Mouse (Mus musculus): ENCODE data around the gene Gsn. TPM values are rescaled to one million over a fixed set of nuclear protein-coding genes. Genes with fewer than 3 reads are reported as not detected.
A peak's percentile ranks its signal among the peaks of the same experiment; 100 is the strongest.

The Gsn gene
- total and polyA plus RNA-seq, 2 experiments: 16.9 to 22.5 TPM

DNA sequence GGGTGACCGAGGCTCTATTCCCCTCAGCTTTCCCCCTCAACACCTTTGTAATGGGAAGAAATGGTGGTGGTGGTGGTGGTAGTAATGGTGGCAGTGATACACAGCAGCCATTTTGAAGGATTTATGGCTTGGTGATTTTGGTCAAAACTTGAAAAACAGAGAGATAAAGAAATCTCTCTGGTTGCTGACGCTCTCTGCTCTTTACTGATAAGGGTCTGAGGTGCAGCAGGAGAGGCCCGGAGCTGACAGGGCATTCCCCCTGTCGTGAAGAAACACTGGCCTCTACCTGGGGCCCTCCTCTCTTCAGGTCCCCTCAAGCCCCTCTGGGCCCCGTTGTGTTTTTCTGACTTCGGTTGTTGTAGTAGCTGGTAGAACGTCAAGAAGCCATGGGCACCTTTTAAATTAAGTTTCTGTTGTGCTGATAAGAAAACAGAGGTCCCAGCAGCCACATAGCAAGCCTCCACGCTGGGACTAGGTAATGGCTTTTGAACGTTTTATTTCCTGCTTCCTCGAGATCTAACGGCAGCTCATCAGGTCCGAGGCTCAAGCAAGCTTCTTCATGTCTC, 42.8 kb upstream of the Gsn start:
- Histone ChIP-seq H3K9ac (ENCODE audit: low read depth, low read length) (no peak overlapping the region), H3K4me1 (ENCODE audit: control insufficient read depth, insufficient read depth, low read length) (no peaks in the 10 kb centered on the region; the same call in 1 of the 2 replicates), H3K4me3 (ENCODE audit: insufficient read depth, low read depth, low read length) (no peak overlapping the region), H3K27me3 (ENCODE audit: control insufficient read depth, insufficient read depth, low read length) (no peaks in the 10 kb centered on the region), H3K36me3 (ENCODE audit: control insufficient read depth, insufficient read depth, low read length) (no peaks in the 10 kb centered on the region), H3K27ac (replicated peaks; ENCODE audit: insufficient read depth, low read depth, low read length) (no peak overlapping the region), H3K79me2 (ENCODE audit: control insufficient read depth, insufficient read depth, low read length) (no peaks in the 10 kb centered on the region)
- 86% methylated on average over 12 of the region's 12 CpGs for WGBS
- TF ChIP-seq CTCF (IDR thresholded peaks at IDR 0.05; ENCODE audit: low read depth, low read length) (no peak), POLR2A (IDR thresholded peaks at IDR 0.05; ENCODE audit: extremely low read depth, insufficient read depth, low read length) (no peak)
- DNase-seq (ENCODE audit: extremely low read depth, low read depth, low spot score): no peak

- DNase-seq (ENCODE audit: extremely low read depth, low read depth, low spot score): peak; percentile 91
- no peaks in the 10 kb centered on the region for H3K27me3 ChIP-seq (ENCODE audit: control insufficient read depth, insufficient read depth, low read length)
- 3% methylated on average over 12 of the region's 12 CpGs for WGBS
- H3K79me2 ChIP-seq (ENCODE audit: control insufficient read depth, insufficient read depth, low read length): no peaks in the 10 kb centered on the region
- H3K4me3 ChIP-seq (ENCODE audit: insufficient read depth, low read depth, low read length): peak overlapping the region; percentile 70
- TF ChIP-seq POLR2A (IDR thresholded peaks at IDR 0.05; ENCODE audit: extremely low read depth, insufficient read depth, low read length) (no peak), CTCF (IDR thresholded peaks at IDR 0.05; ENCODE audit: low read depth, low read length) (peak; percentile 95)
- H3K4me1 ChIP-seq (ENCODE audit: control insufficient read depth, insufficient read depth, low read length): no peaks in the 10 kb centered on the region; the same call in 1 of the 2 replicates
- peak overlapping the region; percentile 89 for H3K27ac ChIP-seq (replicated peaks; ENCODE audit: insufficient read depth, low read depth, low read length)
- no peaks in the 10 kb centered on the region for H3K36me3 ChIP-seq (ENCODE audit: control insufficient read depth, insufficient read depth, low read length)
- peak overlapping the region; percentile 78 for H3K9ac ChIP-seq (ENCODE audit: low read depth, low read length)
Observed at GRCm38 (mm10) chr2:35214881-35215358, 41.3 kb upstream of the Gsn start.

DNA sequence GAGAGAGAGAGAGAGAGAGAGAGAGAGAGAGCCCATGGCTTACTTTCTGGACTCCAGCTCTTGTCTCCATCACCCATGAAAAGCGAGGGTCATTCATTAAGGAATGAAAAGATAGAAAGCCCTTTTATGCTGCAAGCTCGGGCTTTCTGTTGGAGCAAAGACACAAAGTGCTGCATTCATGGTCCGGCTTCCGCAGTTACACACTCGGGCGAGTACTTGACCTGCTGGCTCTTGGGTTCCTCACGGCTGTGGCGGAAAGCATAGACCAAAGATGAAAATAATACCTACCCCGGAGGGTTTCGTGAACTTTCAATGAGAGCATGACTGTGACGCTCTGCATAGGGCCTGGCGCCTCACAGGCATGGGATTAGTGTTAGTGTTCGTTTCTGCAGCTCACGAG, 40.8 kb upstream of the Gsn start:
- Histone ChIP-seq H3K9ac (ENCODE audit: low read depth, low read length) (no peak overlapping the region), H3K27ac (replicated peaks; ENCODE audit: insufficient read depth, low read depth, low read length) (no peak overlapping the region), H3K36me3 (ENCODE audit: control insufficient read depth, insufficient read depth, low read length) (no peaks in the 10 kb centered on the region), H3K79me2 (ENCODE audit: control insufficient read depth, insufficient read depth, low read length) (no peaks in the 10 kb centered on the region), H3K4me3 (ENCODE audit: insufficient read depth, low read depth, low read length) (no peak overlapping the region), H3K27me3 (ENCODE audit: control insufficient read depth, insufficient read depth, low read length) (no peaks in the 10 kb centered on the region), H3K4me1 (ENCODE audit: control insufficient read depth, insufficient read depth, low read length) (no peaks in the 10 kb centered on the region; the same call in 1 of the 2 replicates)
- no peak for TF ChIP-seq POLR2A (IDR thresholded peaks at IDR 0.05; ENCODE audit: extremely low read depth, insufficient read depth, low read length)
- no peak for TF ChIP-seq CTCF (IDR thresholded peaks at IDR 0.05; ENCODE audit: low read depth, low read length)
- no peak for DNase-seq (ENCODE audit: extremely low read depth, low read depth, low spot score)
- 90% methylated on average over 14 of the region's 14 CpGs for WGBS

GRCm38 (mm10) chr2:35216701-35217100, 39.5 kb upstream of the Gsn start:
- no peak for DNase-seq (ENCODE audit: extremely low read depth, low read depth, low spot score)
- no peaks in the 10 kb centered on the region for H3K79me2 ChIP-seq (ENCODE audit: control insufficient read depth, insufficient read depth, low read length)
- no peaks in the 10 kb centered on the region for H3K27me3 ChIP-seq (ENCODE audit: control insufficient read depth, insufficient read depth, low read length)
- H3K9ac ChIP-seq (ENCODE audit: low read depth, low read length): no peak overlapping the region
- H3K36me3 ChIP-seq (ENCODE audit: control insufficient read depth, insufficient read depth, low read length): no peaks in the 10 kb centered on the region
- no peaks in the 10 kb centered on the region; the same call in 1 of the 2 replicates for H3K4me1 ChIP-seq (ENCODE audit: control insufficient read depth, insufficient read depth, low read length)
- TF ChIP-seq POLR2A (IDR thresholded peaks at IDR 0.05; ENCODE audit: extremely low read depth, insufficient read depth, low read length): no peak
- no peak for TF ChIP-seq CTCF (IDR thresholded peaks at IDR 0.05; ENCODE audit: low read depth, low read length)
- WGBS: 89% methylated on average over 2 of the region's 2 CpGs
- no peak overlapping the region for H3K4me3 ChIP-seq (ENCODE audit: insufficient read depth, low read depth, low read length)
- H3K27ac ChIP-seq (replicated peaks; ENCODE audit: insufficient read depth, low read depth, low read length): no peak overlapping the region

DNA sequence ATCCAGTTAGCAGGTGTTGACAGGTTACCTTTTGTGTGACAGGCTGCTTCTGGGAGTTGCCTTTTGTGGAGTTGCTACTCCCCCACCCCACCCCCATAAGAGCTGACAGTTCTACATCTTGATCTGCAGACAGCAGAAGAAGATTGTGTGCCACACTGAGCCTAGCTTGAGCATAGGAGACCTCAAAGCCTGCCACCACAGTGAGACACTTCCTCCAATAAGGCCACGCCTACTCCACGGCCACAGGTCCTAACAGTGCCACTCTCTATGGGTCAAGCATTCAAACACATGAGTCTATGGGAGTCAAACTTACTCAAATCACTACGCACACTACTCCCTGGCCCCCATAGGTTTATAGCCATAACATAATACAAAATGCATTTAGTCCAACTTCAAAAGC, 37.4 kb upstream of the Gsn start:
- no peaks in the 10 kb centered on the region for H3K4me1 ChIP-seq (ENCODE audit: control insufficient read depth, insufficient read depth, low read length)
- no peaks in the 10 kb centered on the region for H3K36me3 ChIP-seq (ENCODE audit: control insufficient read depth, insufficient read depth, low read length)
- WGBS: 94% methylated on average over 3 of the region's 3 CpGs
- H3K27me3 ChIP-seq (ENCODE audit: control insufficient read depth, insufficient read depth, low read length): no peaks in the 10 kb centered on the region
- H3K79me2 ChIP-seq (ENCODE audit: control insufficient read depth, insufficient read depth, low read length): no peaks in the 10 kb centered on the region
- DNase-seq (ENCODE audit: extremely low read depth, low read depth, low spot score): no peak
- TF ChIP-seq POLR2A (IDR thresholded peaks at IDR 0.05; ENCODE audit: extremely low read depth, insufficient read depth, low read length) (no peak), CTCF (IDR thresholded peaks at IDR 0.05; ENCODE audit: low read depth, low read length) (no peak)
- H3K4me3 ChIP-seq (ENCODE audit: insufficient read depth, low read depth, low read length): no peak overlapping the region
- no peak overlapping the region for H3K9ac ChIP-seq (ENCODE audit: low read depth, low read length)
- no peak overlapping the region for H3K27ac ChIP-seq (replicated peaks; ENCODE audit: insufficient read depth, low read depth, low read length)

DNA sequence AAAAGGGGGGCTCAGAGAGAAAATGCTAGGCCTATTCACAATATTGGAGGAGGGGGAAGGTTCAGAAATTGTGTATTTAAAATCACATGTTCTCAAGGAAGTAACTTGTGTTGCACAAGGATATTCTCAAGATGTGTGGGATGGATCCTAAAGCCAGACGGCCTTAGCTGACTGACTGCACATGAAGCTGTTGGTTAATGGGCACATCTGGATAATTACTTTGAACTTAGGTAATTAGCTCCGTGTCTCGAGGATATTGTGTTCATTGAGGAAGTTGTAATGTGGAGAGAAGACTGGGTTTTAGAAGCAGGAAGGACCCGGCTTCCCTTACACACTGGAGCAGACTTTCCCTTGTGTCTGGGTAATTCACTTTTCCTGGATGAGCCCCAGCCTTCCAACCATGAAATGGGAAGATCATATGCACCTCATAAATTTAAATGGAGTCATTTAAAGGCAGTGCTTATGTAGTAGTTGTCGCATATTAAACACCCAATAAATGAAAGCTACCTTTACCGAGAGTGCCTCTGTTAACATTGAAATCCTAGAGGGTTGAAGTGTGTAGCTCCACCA, 33.3 kb upstream of the Gsn start:
- H3K36me3 ChIP-seq (ENCODE audit: control insufficient read depth, insufficient read depth, low read length): no peaks in the 10 kb centered on the region
- DNase-seq (ENCODE audit: extremely low read depth, low read depth, low spot score): no peak
- H3K27ac ChIP-seq (replicated peaks; ENCODE audit: insufficient read depth, low read depth, low read length): no peak overlapping the region
- no peaks in the 10 kb centered on the region for H3K27me3 ChIP-seq (ENCODE audit: control insufficient read depth, insufficient read depth, low read length)
- 75% methylated on average over 6 of the region's 6 CpGs for WGBS
- H3K9ac ChIP-seq (ENCODE audit: low read depth, low read length): no peak overlapping the region
- TF ChIP-seq POLR2A (IDR thresholded peaks at IDR 0.05; ENCODE audit: extremely low read depth, insufficient read depth, low read length) (no peak), CTCF (IDR thresholded peaks at IDR 0.05; ENCODE audit: low read depth, low read length) (no peak)
- no peaks in the 10 kb centered on the region for H3K79me2 ChIP-seq (ENCODE audit: control insufficient read depth, insufficient read depth, low read length)
- no peak overlapping the region for H3K4me3 ChIP-seq (ENCODE audit: insufficient read depth, low read depth, low read length)
- H3K4me1 ChIP-seq (ENCODE audit: control insufficient read depth, insufficient read depth, low read length): no peaks in the 10 kb centered on the region
